Mouse (Mus musculus) bone marrow macrophage, adult 2 months (primary cell): ENCODE measurements at regions not wholly inside any gene's neighbourhood (a gene's known extent, or its start where the extent isn't known, plus 50 kb on each side); places are given as distances from the start of the nearest gene placed in this dataset.

ENCODE experiments used
- CTCF ChIP-seq: IDR thresholded peaks from 2 replicates; pipeline ENCODE4 v1.5.1; 2012; ENCODE audit warnings: low read depth, mild to moderate bottlenecking, low read length, moderate library complexity
- POLR2A ChIP-seq: IDR thresholded peaks from 2 replicates; pipeline ENCODE4 v1.6.1; 2012; ENCODE audit warnings: mild to moderate bottlenecking, low read depth, low read length, borderline replicate concordance

- TF ChIP-seq CTCF (no peak), POLR2A (no peak)
Observed at GRCm38 (mm10) chr3:54461366-54461765, 100.5 kb downstream of the Postn start.
